Mouse (Mus musculus) right cerebral cortex, adult 18-20 months (tissue): ENCODE measurements at regions not wholly inside any gene's neighbourhood (a gene's known extent, or its start where the extent isn't known, plus 50 kb on each side); places are given as distances from the start of the nearest gene placed in this dataset.
"Not testable (repeated sequence)": the region's sequence is repeated elsewhere in the genome, so short reads cannot be mapped to it uniquely, and the experiment has no call there.

Experiments
- DNase-seq: peaks from one replicate; pipeline ENCODE4 v3.0.0; 2022; ENCODE audit warnings: mixed read lengths

- no peak for DNase-seq
Observed at GRCm38 (mm10) chr4:10670846-10671428, 203.4 kb upstream of the 2610301B20Rik start.

DNA sequence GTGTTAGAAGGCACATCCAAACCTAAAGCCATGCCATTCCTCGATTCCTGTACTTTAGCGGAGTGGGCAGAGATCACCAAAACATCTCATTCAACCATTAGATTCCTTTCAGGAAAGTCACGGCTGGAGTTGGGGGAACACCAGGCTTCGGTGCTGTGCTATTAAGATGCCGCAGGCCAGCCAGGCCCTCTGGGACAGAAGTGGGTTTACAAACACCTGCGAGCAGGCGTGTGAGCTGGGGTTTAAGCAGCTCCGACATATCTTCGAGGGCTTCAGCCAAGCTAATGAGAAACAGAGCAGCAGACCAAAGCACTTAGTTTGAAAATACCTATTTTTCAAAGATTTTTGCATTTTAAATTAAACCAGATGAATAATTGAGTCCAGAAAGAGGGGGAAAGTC is 183.2 kb upstream of the 2610301B20Rik start:
- no peak for DNase-seq

- DNase-seq, result no peak
Observed at GRCm38 (mm10) chr4:10692860-10693259, 181.4 kb upstream of the 2610301B20Rik start.

- no peak for DNase-seq
Observed at GRCm38 (mm10) chr4:10693446-10694105, 180.7 kb upstream of the 2610301B20Rik start.

DNA sequence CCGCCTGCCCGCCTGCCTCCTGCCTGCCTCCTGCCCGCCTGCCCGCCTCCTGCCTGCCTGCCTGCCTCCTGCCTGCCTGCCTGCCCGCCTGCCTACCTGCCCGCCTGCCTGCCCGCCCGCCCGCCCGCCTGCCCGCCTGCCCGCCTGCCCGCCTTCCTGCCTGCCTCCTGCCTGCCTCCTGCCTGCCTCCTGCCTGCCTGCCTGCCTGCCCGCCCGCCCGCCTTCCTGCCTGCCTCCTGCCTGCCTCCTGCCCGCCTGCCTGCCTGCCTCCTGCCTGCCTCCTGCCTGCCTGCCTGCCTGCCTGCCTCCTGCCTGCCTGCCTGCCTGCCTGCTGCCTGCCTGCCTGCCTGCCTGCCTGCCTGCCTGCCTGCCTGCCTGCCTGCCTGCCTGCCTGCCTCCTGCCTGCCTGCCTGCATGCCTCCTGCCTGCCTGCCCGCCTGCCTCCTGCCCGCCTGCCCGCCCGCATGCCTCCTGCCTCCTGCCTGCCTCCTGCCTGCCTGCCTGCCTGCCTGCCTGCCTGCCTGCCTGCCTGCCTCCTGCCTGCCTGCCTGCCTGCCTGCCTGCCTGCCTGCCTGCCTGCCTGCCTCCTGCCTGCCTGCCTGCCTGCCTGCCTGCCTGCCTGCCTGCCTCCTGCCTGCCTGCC is 180.1 kb upstream of the 2610301B20Rik start:
- not testable (repeated sequence) for DNase-seq

DNA sequence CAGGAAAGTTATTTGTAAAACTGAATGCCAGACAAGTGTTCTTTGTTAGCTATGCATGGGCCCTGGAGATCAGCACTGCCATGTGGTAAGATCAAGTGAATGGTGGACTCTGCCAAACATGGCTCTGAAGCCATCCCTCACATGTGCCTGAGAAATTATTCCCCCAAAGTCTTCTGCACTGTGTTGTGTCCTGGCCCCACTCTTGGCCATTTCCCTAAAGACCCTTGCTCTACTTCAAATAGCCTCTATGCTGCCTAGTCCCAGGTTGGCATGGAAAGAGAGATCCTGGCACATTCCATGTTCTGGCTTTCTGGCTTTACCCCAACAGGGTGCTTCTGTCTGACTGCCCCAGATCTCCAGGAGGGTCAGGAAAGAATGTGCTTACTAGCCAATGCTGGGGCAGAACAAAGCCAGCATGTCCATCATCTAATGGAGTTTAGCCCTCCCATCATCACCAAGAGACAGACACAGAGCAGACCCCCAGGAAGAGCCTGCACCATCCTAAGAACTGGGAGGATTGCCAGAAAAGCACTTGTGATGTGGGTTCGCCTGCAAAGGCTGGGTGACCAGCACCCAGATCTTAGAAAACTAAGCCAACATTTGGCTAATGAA is 177.0 kb upstream of the 2610301B20Rik start:
- no peak for DNase-seq

DNA sequence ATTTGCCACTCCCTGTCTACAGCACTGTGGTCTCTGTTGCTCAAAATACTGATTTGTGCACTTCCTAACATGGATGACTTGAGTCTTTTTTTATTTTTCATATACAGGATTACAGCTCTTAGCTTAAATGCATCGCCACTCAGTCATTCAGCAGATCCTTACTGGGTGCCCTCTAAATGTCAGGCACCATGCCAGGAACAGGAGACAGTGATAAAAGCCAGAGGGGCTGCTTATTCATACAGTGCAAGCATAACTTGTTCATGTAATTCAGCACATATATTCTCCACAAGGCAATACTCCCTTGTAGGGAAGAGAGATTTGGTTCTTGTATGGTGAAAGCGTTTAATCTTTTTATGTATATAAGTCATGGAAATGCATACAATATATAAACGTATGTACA is 175.7 kb upstream of the 2610301B20Rik start:
- no peak for DNase-seq

DNA sequence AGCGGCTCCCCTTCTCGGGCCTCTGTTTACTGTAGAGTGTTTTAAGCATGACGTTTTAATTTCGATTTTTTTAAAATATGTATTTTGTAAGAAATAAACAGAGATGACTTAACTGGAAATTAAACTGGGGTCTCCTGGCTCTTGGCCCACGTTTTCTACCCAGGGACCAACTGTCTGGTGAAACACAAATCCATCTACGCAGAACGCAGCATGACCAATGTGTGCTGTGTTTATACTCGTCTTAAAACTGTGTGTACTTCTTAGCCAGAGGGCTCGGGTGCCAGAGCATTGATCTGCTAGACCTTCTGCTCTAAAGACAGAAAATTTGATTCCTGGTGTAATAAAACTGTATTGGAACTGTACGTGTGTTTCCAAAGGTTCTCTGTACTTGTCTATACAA is 172.8 kb upstream of the 2610301B20Rik start:
- no peak for DNase-seq

DNA sequence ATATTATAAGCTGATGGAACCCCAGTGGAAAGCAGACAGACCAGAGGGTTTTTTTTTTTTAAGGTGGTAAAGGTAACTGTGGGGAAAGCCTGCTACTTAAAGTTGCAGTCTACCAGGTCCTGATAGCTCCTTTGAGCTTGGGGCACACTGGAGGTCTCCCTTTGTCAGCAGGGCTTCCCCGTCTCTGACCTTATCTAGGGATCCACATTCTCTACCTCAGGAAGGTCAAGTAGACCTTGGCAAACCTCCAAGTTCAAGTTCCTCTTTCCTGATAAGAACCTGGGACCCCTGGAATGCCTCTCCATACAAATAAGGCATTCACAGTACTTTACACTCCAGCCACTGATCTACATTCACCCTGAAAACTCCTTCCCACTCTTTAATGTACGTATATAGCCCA is 171.1 kb upstream of the 2610301B20Rik start:
- no peak for DNase-seq

DNA sequence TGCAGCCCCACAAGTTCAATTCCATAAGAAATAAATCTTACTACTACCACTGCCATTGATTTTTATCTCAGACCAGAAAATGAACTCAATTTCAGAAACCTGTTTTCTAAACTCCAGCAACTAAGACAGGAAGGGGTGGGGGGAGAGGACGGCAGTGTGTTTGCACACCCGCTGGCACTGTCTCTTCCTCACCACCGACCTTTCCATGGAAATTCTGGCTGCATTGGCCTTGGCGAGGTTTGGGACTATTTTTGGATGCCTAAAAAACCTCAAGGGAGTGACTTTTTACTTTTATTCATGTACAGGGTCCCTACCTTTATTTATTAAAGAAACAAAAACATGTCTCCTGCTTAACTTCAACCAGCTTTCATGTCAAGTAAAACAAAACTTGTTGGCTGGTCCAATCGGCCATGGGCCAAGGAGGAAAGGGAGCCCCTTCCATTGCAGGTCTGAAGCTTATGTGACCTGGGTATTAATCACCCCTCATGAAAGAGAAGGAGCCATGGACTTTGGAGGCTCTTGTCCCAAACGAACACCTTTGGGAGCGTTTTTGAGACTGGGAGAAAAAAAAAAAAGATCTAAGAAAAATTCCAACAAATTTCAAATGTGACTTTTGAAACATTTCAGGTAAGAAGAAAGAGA is 167.2 kb upstream of the 2610301B20Rik start:
- DNase-seq, result no peak

DNA sequence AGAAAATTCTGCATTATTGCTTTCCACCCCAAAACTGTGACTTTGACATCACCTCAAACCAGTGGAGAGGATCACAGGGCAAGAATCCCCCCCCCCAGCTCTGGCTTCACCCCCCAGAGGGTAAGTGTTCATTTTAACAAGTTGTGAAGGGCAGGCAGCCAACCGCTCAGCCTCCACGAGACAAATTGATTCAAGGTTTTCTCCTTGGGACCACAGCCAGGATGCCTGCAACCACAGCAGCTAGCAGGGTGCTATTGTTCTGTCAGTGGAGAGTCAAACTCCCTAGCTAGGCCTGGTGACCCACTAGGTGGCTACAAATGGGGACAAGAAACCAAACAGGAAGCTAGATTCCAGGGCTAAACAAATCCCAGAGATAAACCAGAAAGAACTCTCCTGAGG is 166.6 kb upstream of the 2610301B20Rik start:
- peak; percentile 8 for DNase-seq

GRCm38 (mm10) chr4:10711939-10712533 is 162.3 kb upstream of the 2610301B20Rik start:
- DNase-seq, result no peak

DNA sequence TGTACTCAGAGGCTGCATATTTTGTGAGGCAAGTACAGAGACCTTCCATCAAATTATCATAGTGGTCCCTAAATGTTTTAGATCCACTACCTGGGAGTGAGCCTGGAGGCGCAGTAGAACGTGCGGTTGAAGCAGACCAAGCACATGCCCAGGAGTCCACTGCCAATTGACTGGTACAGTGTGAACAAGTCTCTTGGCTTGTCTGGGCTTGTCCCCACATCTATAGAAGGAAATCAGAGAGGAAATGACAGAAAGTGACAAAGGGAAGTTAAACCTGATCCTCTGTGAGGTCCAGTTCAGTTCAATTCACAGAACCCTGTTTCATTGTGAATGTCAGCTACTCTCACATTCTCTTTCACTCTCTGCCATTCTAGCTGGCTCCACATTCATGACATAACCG is 151.0 kb upstream of the 2610301B20Rik start:
- DNase-seq, result no peak

DNA sequence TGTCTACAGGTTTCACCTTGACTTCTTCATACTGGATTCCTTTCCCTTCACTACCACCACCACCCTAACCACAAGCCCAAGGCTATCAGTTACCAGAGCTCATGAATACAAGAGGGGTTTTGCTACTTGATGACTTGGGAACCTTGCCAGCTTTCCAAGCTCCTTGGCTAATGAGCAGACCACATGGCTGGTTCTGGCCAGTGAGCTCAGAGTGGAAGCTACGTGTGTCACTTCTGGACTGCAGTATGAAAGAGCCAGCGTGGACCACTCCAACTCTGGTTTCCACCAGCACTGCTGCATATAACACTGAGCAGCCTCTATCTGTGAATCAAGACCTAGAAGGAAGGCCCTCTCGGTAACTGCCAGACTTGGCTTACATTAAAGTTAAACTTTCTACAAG is 146.4 kb upstream of the 2610301B20Rik start:
- DNase-seq, result no peak

DNA sequence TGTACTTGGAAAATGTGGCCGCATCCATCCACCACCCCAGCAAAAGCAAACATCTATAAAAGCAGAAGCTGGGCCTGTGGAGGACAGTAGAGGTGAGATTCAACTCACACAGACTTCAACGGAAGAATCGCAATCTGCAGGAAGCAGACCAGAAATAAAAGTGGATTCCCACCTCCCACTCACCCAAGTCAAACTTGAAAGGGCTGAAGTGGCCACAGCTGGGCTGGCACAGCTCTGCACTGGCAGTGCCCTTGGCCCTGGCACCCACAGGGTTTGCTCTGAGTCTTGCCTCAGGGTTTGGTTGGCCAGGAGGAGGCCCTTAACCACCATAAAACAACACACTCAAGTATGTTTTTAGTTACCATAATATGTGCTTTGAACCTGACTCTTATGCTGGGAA is 129.1 kb upstream of the 2610301B20Rik start:
- no peak for DNase-seq

DNA sequence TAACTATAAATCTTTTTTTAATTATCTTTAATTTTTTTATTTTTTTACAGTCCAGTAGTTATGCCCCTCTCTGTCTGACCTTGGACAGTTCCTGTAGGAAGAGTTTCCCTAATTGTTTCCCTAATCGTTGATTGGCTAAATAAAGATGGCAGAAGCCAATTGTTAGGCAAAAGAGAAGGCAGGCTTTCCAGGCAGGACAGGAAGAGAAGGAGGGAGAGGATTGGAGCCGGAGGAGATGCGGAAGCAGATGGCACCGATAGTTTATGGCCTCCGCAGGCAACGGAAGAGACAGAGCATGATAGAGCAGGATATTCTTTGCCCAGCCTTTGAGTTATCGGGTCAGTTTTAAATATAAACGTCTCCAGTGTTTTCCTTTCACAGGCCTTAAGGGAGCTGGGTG is 125.5 kb upstream of the 2610301B20Rik start:
- DNase-seq, result no peak

DNA sequence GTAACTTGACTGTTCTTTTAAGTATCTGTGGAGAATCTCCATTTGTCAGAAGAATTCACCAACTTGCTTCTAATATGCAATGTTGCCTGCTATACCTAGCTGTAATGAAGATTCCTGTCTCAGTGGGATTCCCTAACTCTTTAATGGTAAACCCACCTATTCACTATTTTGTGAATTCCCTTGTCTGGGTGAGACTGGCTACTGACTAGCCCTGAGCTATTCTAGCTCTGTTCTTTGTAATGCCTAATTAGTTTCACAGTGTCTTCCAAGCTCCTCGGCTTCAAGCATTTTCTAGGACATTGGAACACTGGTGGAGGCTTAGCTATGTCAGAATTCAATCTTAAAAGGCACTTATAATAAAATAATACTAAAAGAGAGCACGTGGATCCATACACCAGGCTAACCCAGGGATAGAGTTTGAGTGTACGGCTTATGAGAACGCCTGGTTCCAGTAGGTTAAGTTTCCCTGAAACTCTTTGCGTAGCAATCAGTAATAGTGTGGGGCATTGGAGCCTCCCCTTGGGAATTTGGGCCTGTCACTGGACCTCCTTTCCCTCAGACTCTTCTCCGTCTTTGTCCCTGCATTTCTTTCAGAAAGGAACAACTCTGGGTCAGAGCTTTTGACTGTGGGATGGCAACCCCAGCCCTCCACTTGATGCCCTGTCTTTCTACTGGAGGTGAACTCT is 123.8 kb upstream of the 2610301B20Rik start:
- not testable (repeated sequence) for DNase-seq

DNA sequence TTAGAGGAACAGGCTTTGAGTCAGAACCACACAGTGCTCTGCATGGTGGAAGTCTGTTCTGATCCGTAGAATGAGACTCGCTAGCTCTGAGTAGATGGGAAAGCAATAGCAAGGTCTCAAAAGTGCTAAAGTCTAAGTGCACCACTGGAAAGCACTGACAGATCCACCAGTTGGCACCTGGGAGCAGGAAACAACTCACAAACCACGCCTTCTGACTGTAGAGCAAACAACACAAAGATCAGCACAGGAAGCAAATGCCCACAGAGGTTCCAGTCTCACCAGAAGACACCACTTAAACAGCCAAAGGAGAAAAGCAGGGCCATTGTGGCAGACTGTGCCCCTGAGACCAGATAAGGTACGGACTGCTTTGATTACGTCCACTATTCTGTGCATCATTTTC is 121.1 kb upstream of the 2610301B20Rik start:
- DNase-seq, result no peak

DNA sequence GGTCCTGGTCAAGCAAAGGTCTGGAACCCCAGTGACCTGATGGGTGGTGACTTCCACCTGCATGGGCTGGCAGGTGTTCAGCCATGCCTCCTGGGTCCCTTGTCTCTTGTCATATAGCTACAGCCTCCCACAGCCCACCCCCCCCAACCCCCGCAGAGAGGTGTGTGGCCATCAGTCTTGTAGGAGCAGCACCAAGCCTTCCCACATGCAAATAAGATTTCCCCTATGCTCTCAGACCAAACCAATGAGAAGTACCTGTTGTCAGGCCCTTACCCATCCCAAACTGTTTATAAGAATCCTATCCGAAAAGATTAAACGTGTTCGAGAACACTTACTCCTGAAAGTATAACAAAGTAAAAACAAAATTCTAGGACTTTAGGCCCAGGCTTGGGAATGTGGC is 114.8 kb upstream of the 2610301B20Rik start:
- no peak for DNase-seq

GRCm38 (mm10) chr4:10767676-10768075 is 106.6 kb upstream of the 2610301B20Rik start:
- DNase-seq, result no peak

DNA sequence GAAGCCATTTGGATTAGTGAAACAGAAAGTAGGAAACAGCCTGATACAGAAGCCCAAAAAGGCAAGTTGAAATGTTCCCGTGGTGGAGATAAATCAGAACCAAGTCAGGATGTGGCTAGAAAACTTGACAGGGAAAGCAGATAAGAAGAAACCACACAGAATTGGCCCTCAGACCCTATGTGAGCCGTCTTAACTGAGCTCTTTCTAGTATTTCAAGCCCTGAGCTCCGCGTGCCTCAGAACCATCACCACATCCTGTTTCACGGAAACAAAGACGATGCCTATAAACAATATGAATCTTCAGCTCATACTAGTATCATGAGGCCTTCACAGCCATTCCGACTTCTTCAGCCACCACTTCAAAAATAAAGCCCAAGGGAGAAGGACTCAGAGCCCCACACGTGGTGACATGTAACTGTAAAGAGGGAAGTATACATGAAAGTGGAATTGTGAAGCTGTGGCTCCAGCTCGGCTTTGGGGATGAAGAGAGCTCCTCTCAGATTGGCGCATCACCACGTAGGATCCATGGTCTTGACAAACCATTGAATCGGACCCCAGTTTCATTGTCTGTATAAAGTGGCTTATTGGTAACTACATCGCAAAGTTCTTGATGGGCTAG is 104.2 kb upstream of the 2610301B20Rik start:
- no peak for DNase-seq
